Mouse (Mus musculus) C2C12 (cell line): ENCODE data around the gene Bcl9l. TPM values are rescaled to one million over a fixed set of nuclear protein-coding genes. Genes with fewer than 3 reads are reported as not detected.

Source experiments
- H3K27me3 ChIP-seq: one replicate; pipeline ENCODE4 v1.6.1; 2011; ENCODE audit not compliant: control insufficient read depth, insufficient read depth, insufficient read length
- H3K36me3 ChIP-seq: one replicate; pipeline ENCODE4 v1.6.1; 2011; ENCODE audit not compliant: control insufficient read depth, insufficient read depth
- H3K4me3 ChIP-seq: one replicate; pipeline ENCODE4 v1.5.1; 2011; ENCODE audit warnings: mild to moderate bottlenecking, control low read depth; ENCODE audit not compliant: poor library complexity, insufficient read depth, severe bottlenecking
- H3K79me2 ChIP-seq: one replicate; pipeline ENCODE4 v1.6.1; 2011; ENCODE audit not compliant: control insufficient read depth, insufficient read depth
- H3K79me3 ChIP-seq: one replicate; pipeline ENCODE4 v1.6.1; 2011; ENCODE audit warnings: low read depth, control low read depth
- H3ac ChIP-seq: one replicate; pipeline ENCODE3; 2011; ENCODE audit warnings: low read depth; ENCODE audit not compliant: control insufficient read depth, insufficient read length
- CEBPB ChIP-seq: IDR thresholded peaks from one replicate; pipeline ENCODE4 v1.6.1; 2011; ENCODE audit warnings: low read depth, mild to moderate bottlenecking, control low read depth, moderate library complexity
- CTCF ChIP-seq: IDR thresholded peaks from one replicate; pipeline ENCODE4 v1.5.1; 2011; ENCODE audit not compliant: control insufficient read depth, insufficient read depth, insufficient read length
- FOSL1 ChIP-seq: IDR thresholded peaks from one replicate; pipeline ENCODE4 v1.8.0; 2011; ENCODE audit warnings: mild to moderate bottlenecking, low read length; ENCODE audit not compliant: poor library complexity, insufficient read depth, severe bottlenecking
- MAX ChIP-seq: IDR thresholded peaks from one replicate; pipeline ENCODE4 v1.6.1; 2011; ENCODE audit warnings: mild to moderate bottlenecking, control low read depth
- MYOD1 ChIP-seq: IDR thresholded peaks from one replicate; pipeline ENCODE4 v1.6.1; 2011; ENCODE audit warnings: low read depth; ENCODE audit not compliant: control insufficient read depth, insufficient read length
- MYOG ChIP-seq: IDR thresholded peaks from one replicate; pipeline ENCODE4 v1.6.1; 2011; ENCODE audit not compliant: control insufficient read depth, insufficient read length; ENCODE audit errors: extremely low read depth
- USF1 ChIP-seq: IDR thresholded peaks from one replicate; pipeline ENCODE4 v1.6.1; 2011; ENCODE audit warnings: low read depth, mild to moderate bottlenecking, control low read depth, moderate library complexity
- polyA plus RNA-seq: library from polyadenylated mRNA; unstranded; fragments of >200 nt; fragmentation: generic; extraction: Trizol; gene quantifications from one replicate; pipeline ENCODE4 v1.2.1, GENCODE M21; 2012; ENCODE audit warnings: missing spikeins

The Bcl9l gene
- polyA plus RNA-seq, 1 experiment: 31.4 TPM

DNA sequence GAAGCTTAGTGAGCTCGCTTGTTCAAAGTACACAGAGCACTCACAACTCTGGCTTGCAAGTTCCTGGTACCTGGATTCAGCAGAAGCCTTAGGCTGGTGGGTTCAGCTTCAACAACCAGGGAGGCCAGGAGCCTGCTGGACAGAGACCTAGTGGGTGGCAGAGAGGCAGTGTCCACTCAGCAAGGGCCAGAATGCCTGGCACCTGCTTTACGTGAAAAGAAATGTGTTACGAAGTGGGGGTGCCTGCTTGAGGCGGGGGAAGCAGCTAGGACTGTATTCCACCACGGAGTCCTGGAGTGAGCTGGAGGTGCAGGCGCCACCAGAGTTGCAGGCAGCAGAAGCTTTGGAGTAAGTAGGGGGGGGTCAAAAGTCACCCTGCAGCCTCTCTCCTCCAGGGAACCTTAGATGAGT, 2.5 kb downstream of the Bcl9l start:
- H3K4me3 ChIP-seq: peak overlapping the region; percentile 14
- TF ChIP-seq CTCF (no peak), MYOD1 (no peak), USF1 (no peak), MYOG (no peak), FOSL1 (no peak), MAX (no peak), CEBPB (no peak)
- peaks cover 58% of the 10 kb centered on the region for H3K79me3 ChIP-seq
- H3K27me3 ChIP-seq: no peaks in the 10 kb centered on the region
- peaks cover 3% of the 10 kb centered on the region for H3K36me3 ChIP-seq
- no peak overlapping the region for H3ac ChIP-seq
- H3K79me2 ChIP-seq: peaks cover 76% of the 10 kb centered on the region

DNA sequence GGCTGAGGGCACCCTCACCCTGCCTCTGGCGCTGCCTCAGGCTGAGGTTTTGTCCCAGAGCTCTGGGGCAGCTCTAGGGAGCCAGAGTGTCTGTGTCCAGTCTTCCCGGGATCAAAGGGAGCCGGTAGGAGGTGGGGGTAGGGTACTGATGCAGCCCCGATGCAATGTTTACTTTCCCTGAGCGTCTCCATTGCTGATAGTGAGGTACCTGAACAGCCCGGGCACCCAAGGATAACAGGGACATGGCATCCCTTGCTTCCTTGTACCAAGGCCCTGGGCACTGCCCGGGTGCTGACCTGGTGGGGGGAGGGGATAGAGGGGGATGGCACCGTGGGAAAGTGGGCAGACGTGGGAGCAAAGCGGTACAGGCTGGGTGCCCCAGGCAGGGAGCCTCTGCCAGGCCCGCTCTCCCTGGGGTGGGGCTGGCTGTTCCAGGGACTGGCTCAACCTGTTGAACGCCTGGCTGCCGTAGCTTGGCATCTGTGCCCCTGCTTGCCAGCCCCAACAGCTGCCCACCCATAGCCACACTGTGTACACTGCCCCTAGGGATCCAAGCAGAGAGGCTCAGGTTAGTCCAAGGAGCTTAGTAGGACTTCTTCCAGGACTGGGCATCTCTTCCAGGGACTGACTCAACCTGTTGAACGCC, 3.0 kb downstream of the Bcl9l start:
- TF ChIP-seq MYOD1: no peak
- no peak for TF ChIP-seq CTCF
- TF ChIP-seq CEBPB: no peak
- no peak for TF ChIP-seq MAX
- no peak for TF ChIP-seq USF1
- TF ChIP-seq MYOG: no peak
- TF ChIP-seq FOSL1: no peak
- peaks cover 3% of the 10 kb centered on the region for H3K36me3 ChIP-seq
- H3K27me3 ChIP-seq: no peaks in the 10 kb centered on the region
- H3K79me2 ChIP-seq: peaks cover 81% of the 10 kb centered on the region
- no peak overlapping the region for H3K4me3 ChIP-seq
- H3ac ChIP-seq: no peak overlapping the region
- peaks cover 63% of the 10 kb centered on the region for H3K79me3 ChIP-seq

DNA sequence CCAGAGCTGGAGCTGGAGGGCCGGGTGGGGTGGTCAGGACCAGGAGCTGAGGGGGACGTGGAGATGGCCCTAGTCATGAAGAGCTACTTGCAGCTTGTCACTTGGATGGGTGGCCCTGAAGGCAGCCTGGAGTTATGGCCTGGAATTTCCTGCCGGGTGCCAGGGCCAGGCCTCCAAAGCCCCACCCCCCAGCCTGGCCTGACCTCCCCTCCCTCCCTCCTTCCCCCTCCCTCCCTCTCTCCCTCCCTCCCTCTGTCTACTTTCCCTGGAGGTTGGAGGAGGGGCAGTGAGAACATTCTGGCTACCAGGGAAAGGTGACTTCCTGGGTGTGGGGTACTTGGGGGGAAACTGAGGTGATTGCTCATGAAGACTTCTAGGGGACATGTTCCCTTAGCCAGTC, 3.7 kb downstream of the Bcl9l start:
- H3K27me3 ChIP-seq: no peaks in the 10 kb centered on the region
- peaks cover 88% of the 10 kb centered on the region for H3K79me2 ChIP-seq
- H3ac ChIP-seq: peak overlapping the region; percentile 56
- TF ChIP-seq FOSL1 (no peak), MYOD1 (no peak)
- H3K36me3 ChIP-seq: peaks cover 7% of the 10 kb centered on the region
- H3K4me3 ChIP-seq: peak overlapping the region; percentile 2
- H3K79me3 ChIP-seq: peaks cover 67% of the 10 kb centered on the region

DNA sequence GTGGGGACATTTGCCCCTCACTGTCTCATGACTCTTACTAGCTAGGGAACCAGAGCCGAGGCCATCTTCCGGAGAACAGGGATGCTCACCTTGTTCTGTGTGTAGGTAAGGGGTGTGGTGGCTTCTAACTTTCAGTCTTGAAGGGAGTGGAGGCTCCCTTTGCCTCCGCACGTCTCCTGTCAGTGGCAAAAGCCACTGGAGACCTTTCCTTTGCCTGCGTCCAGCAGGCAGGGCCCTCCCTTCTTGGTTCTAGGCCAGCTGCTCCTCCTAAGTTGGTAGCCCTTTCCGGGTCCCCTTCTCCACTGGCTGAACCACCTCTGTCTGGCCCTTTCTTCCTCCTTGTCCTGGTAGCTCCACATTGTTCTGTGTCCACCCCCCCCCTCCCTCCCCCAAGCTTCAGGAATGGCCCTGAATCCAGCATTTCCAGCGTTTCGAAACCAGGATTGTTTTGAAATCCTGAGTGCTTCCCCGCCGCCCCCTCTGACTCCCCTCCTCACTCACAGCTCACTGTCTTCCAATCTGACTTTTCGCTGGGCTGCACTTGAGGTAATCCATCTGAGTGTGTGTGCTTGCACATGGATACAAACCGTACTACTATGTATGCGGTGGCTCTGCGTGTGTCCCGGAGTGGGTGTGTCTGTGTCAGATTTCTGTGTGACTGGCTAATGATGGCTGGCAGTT, 4.3 kb downstream of the Bcl9l start:
- Histone ChIP-seq H3K79me3 (peaks cover 72% of the 10 kb centered on the region), H3K36me3 (peaks cover 7% of the 10 kb centered on the region), H3ac (peak overlapping the region; percentile 56), H3K79me2 (peaks cover 93% of the 10 kb centered on the region), H3K27me3 (no peaks in the 10 kb centered on the region), H3K4me3 (peak overlapping the region; percentile 2)
- TF ChIP-seq FOSL1 (no peak), USF1 (no peak), MAX (no peak), CTCF (no peak), MYOD1 (no peak), CEBPB (no peak), MYOG (no peak)

DNA sequence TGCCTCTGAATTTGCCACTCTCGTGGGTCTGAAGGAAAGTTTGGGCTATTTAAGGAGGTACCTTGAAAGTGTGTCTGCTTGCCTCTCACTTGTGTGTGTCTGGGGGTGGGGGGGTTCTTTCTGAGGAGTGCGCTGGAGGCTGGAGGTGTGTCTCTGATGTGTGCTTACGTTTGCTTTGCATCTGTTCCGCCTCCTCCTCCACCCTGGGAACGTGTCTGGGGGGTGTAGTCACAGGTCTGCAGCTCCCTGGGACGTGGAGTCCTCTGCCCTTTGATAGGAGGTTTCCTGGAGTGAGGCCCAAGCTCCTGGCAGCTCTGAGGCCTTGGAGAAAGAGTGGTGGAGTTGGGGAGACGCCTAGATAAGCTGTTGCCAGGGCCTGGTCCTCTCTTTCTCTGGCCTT, 4.8 kb downstream of the Bcl9l start:
- Histone ChIP-seq H3K79me3 (peaks cover 76% of the 10 kb centered on the region), H3K4me3 (no peak overlapping the region), H3K79me2 (peaks cover 99% of the 10 kb centered on the region), H3K36me3 (peaks cover 7% of the 10 kb centered on the region), H3ac (peak overlapping the region; percentile 31), H3K27me3 (no peaks in the 10 kb centered on the region)
- TF ChIP-seq MAX: no peak
- TF ChIP-seq MYOD1: no peak
- TF ChIP-seq CEBPB: no peak
- TF ChIP-seq USF1: no peak
- TF ChIP-seq CTCF: no peak
- TF ChIP-seq MYOG: no peak
- TF ChIP-seq FOSL1: no peak
